Mouse (Mus musculus): ENCODE measurements around the gene Ntng1. TPM values are rescaled to one million over a fixed set of nuclear protein-coding genes. Genes with fewer than 3 reads are reported as not detected.

Gene Ntng1
- polyA plus RNA-seq, 1 experiment from 2014 or later = 2.7 TPM

GRCm38 (mm10) chr3:110136115-110136514, 7.7 kb downstream of the Ntng1 start:
- no peak for DNase-seq (ENCODE audit: low spot score)
- Histone ChIP-seq H3K27me3 (ENCODE audit: control insufficient read depth, insufficient read depth, low read length) (no peaks in the 10 kb centered on the region), H3K4me3 (ENCODE audit: low read depth, low read length) (no peak overlapping the region), H3K9me3 (replicated peaks; ENCODE audit: control insufficient read depth, low read length) (no peaks in the 10 kb centered on the region), H3K36me3 (replicated peaks; ENCODE audit: control insufficient read depth, insufficient read depth, low read depth, low read length) (no peaks in the 10 kb centered on the region), H3K4me2 (ENCODE audit: low read depth, low read length) (no peak overlapping the region), H3K27ac (replicated peaks; ENCODE audit: low read depth, low read length) (no peak overlapping the region), H3K9ac (replicated peaks; ENCODE audit: low read length) (no peak overlapping the region), H3K4me1 (ENCODE audit: control insufficient read depth, insufficient read depth, low read length) (no peaks in the 10 kb centered on the region)
- WGBS = 0% methylated on average over 1 of the region's 1 CpGs
- no peak for ATAC-seq (replicated peaks; ENCODE audit: insufficient number of reproducible peaks, low FRiP score, low TSS enrichment, low read depth)

GRCm38 (mm10) chr3:110133150-110133549, 10.7 kb downstream of the Ntng1 start:
- Histone ChIP-seq H3K4me1 (ENCODE audit: control insufficient read depth, insufficient read depth, low read length) (no peaks in the 10 kb centered on the region), H3K36me3 (replicated peaks; ENCODE audit: control insufficient read depth, insufficient read depth, low read depth, low read length) (no peaks in the 10 kb centered on the region), H3K27me3 (ENCODE audit: control insufficient read depth, insufficient read depth, low read length) (no peaks in the 10 kb centered on the region), H3K27ac (replicated peaks; ENCODE audit: low read depth, low read length) (no peak overlapping the region), H3K4me3 (ENCODE audit: low read depth, low read length) (no peak overlapping the region), H3K4me2 (ENCODE audit: low read depth, low read length) (no peak overlapping the region), H3K9ac (replicated peaks; ENCODE audit: low read length) (no peak overlapping the region), H3K9me3 (replicated peaks; ENCODE audit: control insufficient read depth, low read length) (no peaks in the 10 kb centered on the region)
- WGBS = 83% methylated on average over 9 of the region's 9 CpGs
- DNase-seq (ENCODE audit: low spot score) (no peak), ATAC-seq (replicated peaks; ENCODE audit: insufficient number of reproducible peaks, low FRiP score, low TSS enrichment, low read depth) (no peak)

- no peak for DNase-seq (ENCODE audit: low spot score)
- H3K4me2 ChIP-seq (ENCODE audit: low read depth, low read length) = no peak overlapping the region
These were observed 11.5 kb downstream of the Ntng1 start for GRCm38 (mm10) chr3:110132289-110132688.

GRCm38 (mm10) chr3:110131043-110131891, 12.5 kb downstream of the Ntng1 start:
- no peak overlapping the region for H3K4me3 ChIP-seq (ENCODE audit: low read depth, low read length)
- no peak for DNase-seq (ENCODE audit: low spot score)
- no peaks in the 10 kb centered on the region for H3K36me3 ChIP-seq (replicated peaks; ENCODE audit: control insufficient read depth, insufficient read depth, low read depth, low read length)
- no peak overlapping the region for H3K9ac ChIP-seq (replicated peaks; ENCODE audit: low read length)
- no peak overlapping the region for H3K4me2 ChIP-seq (ENCODE audit: low read depth, low read length)
- H3K27ac ChIP-seq (replicated peaks; ENCODE audit: low read depth, low read length) = no peak overlapping the region
- ATAC-seq (replicated peaks; ENCODE audit: insufficient number of reproducible peaks, low FRiP score, low TSS enrichment, low read depth) = no peak
- no peaks in the 10 kb centered on the region for H3K9me3 ChIP-seq (replicated peaks; ENCODE audit: control insufficient read depth, low read length)
- no peaks in the 10 kb centered on the region for H3K4me1 ChIP-seq (ENCODE audit: control insufficient read depth, insufficient read depth, low read length)
- 54% methylated on average over 18 of the region's 18 CpGs for WGBS
- H3K27me3 ChIP-seq (ENCODE audit: control insufficient read depth, insufficient read depth, low read length) = no peaks in the 10 kb centered on the region

More at GRCm38 (mm10) chr3:110132289-110132688, 11.5 kb downstream of the Ntng1 start:
- Histone ChIP-seq H3K9me3 (replicated peaks; ENCODE audit: control insufficient read depth, low read length) (no peaks in the 10 kb centered on the region), H3K27me3 (ENCODE audit: control insufficient read depth, insufficient read depth, low read length) (no peaks in the 10 kb centered on the region), H3K4me1 (ENCODE audit: control insufficient read depth, insufficient read depth, low read length) (no peaks in the 10 kb centered on the region), H3K4me3 (ENCODE audit: low read depth, low read length) (no peak overlapping the region), H3K9ac (replicated peaks; ENCODE audit: low read length) (no peak overlapping the region), H3K27ac (replicated peaks; ENCODE audit: low read depth, low read length) (no peak overlapping the region), H3K36me3 (replicated peaks; ENCODE audit: control insufficient read depth, insufficient read depth, low read depth, low read length) (no peaks in the 10 kb centered on the region)
- ATAC-seq (replicated peaks; ENCODE audit: insufficient number of reproducible peaks, low FRiP score, low TSS enrichment, low read depth) = no peak
- 78% methylated on average over 8 of the region's 8 CpGs for WGBS

- Histone ChIP-seq H3K4me3 (ENCODE audit: low read depth, low read length) (no peak overlapping the region), H3K9me3 (replicated peaks; ENCODE audit: control insufficient read depth, low read length) (no peaks in the 10 kb centered on the region), H3K4me1 (ENCODE audit: control insufficient read depth, insufficient read depth, low read length) (no peaks in the 10 kb centered on the region), H3K27ac (replicated peaks; ENCODE audit: low read depth, low read length) (no peak overlapping the region), H3K4me2 (ENCODE audit: low read depth, low read length) (no peak overlapping the region), H3K27me3 (ENCODE audit: control insufficient read depth, insufficient read depth, low read length) (no peaks in the 10 kb centered on the region), H3K36me3 (replicated peaks; ENCODE audit: control insufficient read depth, insufficient read depth, low read depth, low read length) (no peaks in the 10 kb centered on the region), H3K9ac (replicated peaks; ENCODE audit: low read length) (no peak overlapping the region)
- ATAC-seq (replicated peaks; ENCODE audit: insufficient number of reproducible peaks, low FRiP score, low TSS enrichment, low read depth) (no peak), DNase-seq (ENCODE audit: low spot score) (no peak)
- 62% methylated on average over 6 of the region's 6 CpGs for WGBS
These were observed 14.2 kb downstream of the Ntng1 start for GRCm38 (mm10) chr3:110129607-110130006.

- H3K9ac ChIP-seq (replicated peaks; ENCODE audit: low read length) = no peak overlapping the region
- no peak overlapping the region for H3K4me3 ChIP-seq (ENCODE audit: low read depth, low read length)
- H3K4me2 ChIP-seq (ENCODE audit: low read depth, low read length) = no peak overlapping the region
- no peak for DNase-seq (ENCODE audit: low spot score)
- no peaks in the 10 kb centered on the region for H3K36me3 ChIP-seq (replicated peaks; ENCODE audit: control insufficient read depth, insufficient read depth, low read depth, low read length)
- H3K27ac ChIP-seq (replicated peaks; ENCODE audit: low read depth, low read length) = no peak overlapping the region
- H3K4me1 ChIP-seq (ENCODE audit: control insufficient read depth, insufficient read depth, low read length) = no peaks in the 10 kb centered on the region
- no peaks in the 10 kb centered on the region for H3K9me3 ChIP-seq (replicated peaks; ENCODE audit: control insufficient read depth, low read length)
- H3K27me3 ChIP-seq (ENCODE audit: control insufficient read depth, insufficient read depth, low read length) = no peaks in the 10 kb centered on the region
- 39% methylated on average over 2 of the region's 2 CpGs for WGBS
- no peak for ATAC-seq (replicated peaks; ENCODE audit: insufficient number of reproducible peaks, low FRiP score, low TSS enrichment, low read depth)
These were observed 37.8 kb downstream of the Ntng1 start for GRCm38 (mm10) chr3:110105982-110106381.

GRCm38 (mm10) chr3:110094407-110094806, 49.4 kb downstream of the Ntng1 start:
- Histone ChIP-seq H3K36me3 (replicated peaks; ENCODE audit: control insufficient read depth, insufficient read depth, low read depth, low read length) (no peaks in the 10 kb centered on the region), H3K27ac (replicated peaks; ENCODE audit: low read depth, low read length) (no peak overlapping the region), H3K4me1 (ENCODE audit: control insufficient read depth, insufficient read depth, low read length) (no peaks in the 10 kb centered on the region), H3K4me2 (ENCODE audit: low read depth, low read length) (no peak overlapping the region), H3K27me3 (ENCODE audit: control insufficient read depth, insufficient read depth, low read length) (no peaks in the 10 kb centered on the region), H3K9me3 (replicated peaks; ENCODE audit: control insufficient read depth, low read length) (no peaks in the 10 kb centered on the region), H3K9ac (replicated peaks; ENCODE audit: low read length) (no peak overlapping the region), H3K4me3 (ENCODE audit: low read depth, low read length) (no peak overlapping the region)
- DNase-seq (ENCODE audit: low spot score) (no peak), ATAC-seq (replicated peaks; ENCODE audit: insufficient number of reproducible peaks, low FRiP score, low TSS enrichment, low read depth) (no peak)
- WGBS = 82% methylated on average over 2 of the region's 2 CpGs

- Histone ChIP-seq H3K9ac (replicated peaks; ENCODE audit: low read length) (no peak overlapping the region), H3K4me2 (ENCODE audit: low read depth, low read length) (no peak overlapping the region), H3K36me3 (replicated peaks; ENCODE audit: control insufficient read depth, insufficient read depth, low read depth, low read length) (no peaks in the 10 kb centered on the region), H3K27ac (replicated peaks; ENCODE audit: low read depth, low read length) (no peak overlapping the region), H3K27me3 (ENCODE audit: control insufficient read depth, insufficient read depth, low read length) (no peaks in the 10 kb centered on the region), H3K9me3 (replicated peaks; ENCODE audit: control insufficient read depth, low read length) (no peaks in the 10 kb centered on the region), H3K4me3 (ENCODE audit: low read depth, low read length) (no peak overlapping the region), H3K4me1 (ENCODE audit: control insufficient read depth, insufficient read depth, low read length) (no peaks in the 10 kb centered on the region)
- ATAC-seq (replicated peaks; ENCODE audit: insufficient number of reproducible peaks, low FRiP score, low TSS enrichment, low read depth) (no peak), DNase-seq (ENCODE audit: low spot score) (no peak)
- WGBS = 69% methylated on average over 3 of the region's 3 CpGs
These were observed 49.8 kb downstream of the Ntng1 start for GRCm38 (mm10) chr3:110094003-110094402.
